Mouse (Mus musculus): ENCODE results near the gene Ppid.

GRCm38 (mm10) chr3:79542585-79542984 is 48.6 kb upstream of the Ppid start:
- TF ChIP-seq CTCF (IDR thresholded peaks at IDR 0.05; ENCODE audit: insufficient read depth, low read length) (no peak), POLR2A (IDR thresholded peaks at IDR 0.05; ENCODE audit: borderline replicate concordance, extremely low read depth, low read depth, low read length) (no peak)
